Mouse (Mus musculus) liver, embryonic 14.5 days (tissue): Measurements from ENCODE around the gene Nfkbie. TPM values are rescaled to one million over a fixed set of nuclear protein-coding genes. Genes with fewer than 3 reads are reported as not detected.

Experiments used
- ATAC-seq: fragments of 200-750 bp; cut with Nextera tagmentation; 2 replicates; pipeline ENCODE4 v1.8.0; 2017; ENCODE audit warnings: moderate number of reproducible peaks, mild to moderate bottlenecking, moderate library complexity; ENCODE audit not compliant: insufficient read depth
- DNase-seq, 3 experiments: peaks; one replicate each; pipeline ENCODE4 v3.0.0-alpha.2; 2012 to 2013; ENCODE audit warnings: low read depth in 3 of 3, low spot score in 3 of 3
- H3K27ac ChIP-seq: fragments of 300-500 bp; sonication (generic); 2 replicates; pipeline ENCODE4 v1.5.1; 2014; ENCODE audit warnings: moderate library complexity, mild to moderate bottlenecking, control low read depth, inconsistent platforms
- H3K27me3 ChIP-seq: fragments of 300-500 bp; sonication (generic); 2 replicates; pipeline ENCODE4 v1.6.1; 2014; ENCODE audit warnings: mild to moderate bottlenecking, low read length, moderate library complexity; ENCODE audit not compliant: control insufficient read depth, insufficient read depth
- H3K36me3 ChIP-seq: fragments of 300-500 bp; sonication (generic); replicated peaks from 2 replicates; pipeline ENCODE4 v1.6.1; 2014; ENCODE audit warnings: low read depth; ENCODE audit not compliant: control insufficient read depth, insufficient read depth
- H3K4me1 ChIP-seq, 2 experiments: fragments of 200-500 bp in 1 of 2; fragments of 300-500 bp in 1 of 2; sonication (generic) in 1 of 2; replicated peaks; 2 replicates each; pipeline ENCODE4 v1.6.1; 2012 to 2014; ENCODE audit warnings: antibody characterized with exemption in 1 of 2, inconsistent platforms in 1 of 2, low read length in 1 of 2; ENCODE audit not compliant: control insufficient read depth in 2 of 2, insufficient read depth in 2 of 2
- H3K4me2 ChIP-seq: fragments of 300-500 bp; sonication (generic); 2 replicates; pipeline ENCODE4 v1.6.1; 2014; ENCODE audit warnings: low read depth, mild to moderate bottlenecking, control low read depth, moderate library complexity
- H3K4me3 ChIP-seq, 2 experiments: fragments of 200-500 bp in 1 of 2; fragments of 300-500 bp in 1 of 2; sonication (generic) in 1 of 2; 2 replicates each; pipeline ENCODE4 v1.5.1; 2012 to 2014; ENCODE audit warnings: low read depth in 2 of 2, low read length in 2 of 2, mild to moderate bottlenecking in 2 of 2, control low read depth in 1 of 2, inconsistent platforms in 1 of 2, moderate library complexity in 1 of 2; ENCODE audit not compliant: insufficient read depth in 1 of 2
- H3K9ac ChIP-seq: fragments of 300-500 bp; sonication (generic); replicated peaks from 2 replicates; pipeline ENCODE4 v1.6.1; 2014; ENCODE audit warnings: mild to moderate bottlenecking, control low read depth, moderate library complexity
- H3K9me3 ChIP-seq: fragments of 300-500 bp; sonication (generic); 2 replicates; pipeline ENCODE4 v1.6.1; 2016; ENCODE audit warnings: low read length, mixed read lengths; ENCODE audit not compliant: control insufficient read depth
- CTCF ChIP-seq: IDR thresholded peaks from 2 replicates; pipeline ENCODE4 v1.5.1; 2016; ENCODE audit warnings: antibody characterized with exemption, low read depth, control low read depth
- EP300 ChIP-seq: IDR thresholded peaks from 2 replicates; pipeline ENCODE4 v1.6.1; 2016; ENCODE audit warnings: antibody characterized with exemption, low read depth
- WGBS: fragments of 180-500 bp; shearing (Covaris S2); extraction: QIAGEN DNeasy Blood & Tissue Kit; methylation state at CpG from one replicate; pipeline ENCODE4 v1.1.7; 2014; ENCODE audit not compliant: insufficient replicate concordance; 5-methylcytosine and 5-hydroxymethylcytosine counted together
- polyA plus RNA-seq, 2 experiments: library from polyadenylated mRNA; depleted of rRNA in 1 of 2; stranded (reverse) in 1 of 2; unstranded in 1 of 2; fragments of >200 nt; fragmentation: Nextera tagmentation in 1 of 2; extraction: Ambion mirVana in 1 of 2; gene quantifications; 2 replicates each; pipeline versions ENCODE4 v1.2.1 to v1.2.3; 2012 to 2014

Gene Nfkbie
- polyA plus RNA-seq, 2 experiments: 0.65 to 0.66 TPM

GRCm38 (mm10) chr17:45564531-45565084 lies 9.1 kb downstream of the Nfkbie start:
- WGBS: 16% methylated on average over 18 of the region's 18 CpGs
- peak overlapping the region; percentile 77 to 93 for H3K4me3 ChIP-seq
- no peaks in the 10 kb centered on the region for H3K27me3 ChIP-seq
- no peak overlapping the region for H3K27ac ChIP-seq
- peak overlapping the region; percentile 90 for H3K9ac ChIP-seq
- H3K4me2 ChIP-seq: peak overlapping the region; percentile 98
- TF ChIP-seq EP300: no peak
- 0 out of 2 replicates have a peak, but pooled peaks have one; percentile 5 for TF ChIP-seq CTCF
- peak; percentile 2; the same call in 1 of the 2 replicates for ATAC-seq
- H3K36me3 ChIP-seq: peaks cover 26% of the 10 kb centered on the region
- H3K9me3 ChIP-seq: no peaks in the 10 kb centered on the region
- DNase-seq: no peak
- peaks cover 3 to 4% of the 10 kb centered on the region in 2 experiments; a peak in 2 of 4 replicates for H3K4me1 ChIP-seq

- Histone ChIP-seq H3K27ac (no peak overlapping the region), H3K9me3 (no peaks in the 10 kb centered on the region), H3K36me3 (peaks cover 31% of the 10 kb centered on the region), H3K27me3 (no peaks in the 10 kb centered on the region), H3K4me3 (peak overlapping the region; percentile 77 to 93; a peak in 3 of 4 replicates), H3K4me2 (peak overlapping the region; percentile 98), H3K9ac (peak overlapping the region; percentile 90; the same call in 1 of the 2 replicates), H3K4me1 (peaks cover 3 to 4% of the 10 kb centered on the region in 2 experiments; a peak in 2 of 4 replicates)
- no peak for TF ChIP-seq EP300
- no peak for TF ChIP-seq CTCF
- DNase-seq (no peak), ATAC-seq (no peak)
- WGBS: 90% methylated on average over 11 of the region's 11 CpGs
These were observed 9.6 kb downstream of the Nfkbie start for GRCm38 (mm10) chr17:45565103-45565502.

GRCm38 (mm10) chr17:45566031-45566359 lies 10.5 kb downstream of the Nfkbie start:
- whole genome bisulfite sequencing: 50% methylated on average over 1 of the region's 1 CpGs
- H3K4me1 ChIP-seq: peaks cover 3 to 4% of the 10 kb centered on the region in 2 experiments; a peak in 2 of 4 replicates
- H3K4me3 ChIP-seq: no peak overlapping the region

GRCm38 (mm10) chr17:45566360-45567161 lies 11.1 kb downstream of the Nfkbie start:
- no peaks in the 10 kb centered on the region for H3K27me3 ChIP-seq
- ATAC-seq (peak; percentile 16; the same call in 1 of the 2 replicates), DNase-seq (no peak)
- H3K36me3 ChIP-seq: peaks cover 45% of the 10 kb centered on the region
- TF ChIP-seq CTCF (no peak), EP300 (no peak)
- H3K9ac ChIP-seq: no peak overlapping the region
- H3K27ac ChIP-seq: no peak overlapping the region
- no peak overlapping the region for H3K4me3 ChIP-seq
- no peak overlapping the region for H3K4me2 ChIP-seq
- peaks cover 3 to 4% of the 10 kb centered on the region in 2 experiments; a peak in 3 of 4 replicates for H3K4me1 ChIP-seq
- 59% methylated on average over 18 of the region's 18 CpGs for WGBS
- no peaks in the 10 kb centered on the region for H3K9me3 ChIP-seq

More at GRCm38 (mm10) chr17:45566031-45566359, 10.5 kb downstream of the Nfkbie start:
- H3K27me3 ChIP-seq: no peaks in the 10 kb centered on the region
- TF ChIP-seq EP300 (no peak), CTCF (no peak)
- ATAC-seq (no peak), DNase-seq (no peak)
- no peak overlapping the region for H3K27ac ChIP-seq
- no peak overlapping the region for H3K4me2 ChIP-seq
- no peaks in the 10 kb centered on the region for H3K9me3 ChIP-seq
- H3K36me3 ChIP-seq: peaks cover 40% of the 10 kb centered on the region
- no peak overlapping the region for H3K9ac ChIP-seq

- Histone ChIP-seq H3K27me3 (no peaks in the 10 kb centered on the region), H3K9me3 (no peaks in the 10 kb centered on the region), H3K27ac (no peak overlapping the region), H3K4me2 (no peak overlapping the region), H3K36me3 (peaks cover 50% of the 10 kb centered on the region), H3K4me3 (no peak overlapping the region), H3K9ac (no peak overlapping the region), H3K4me1 (peaks cover 3 to 4% of the 10 kb centered on the region in 2 experiments; a peak in 3 of 4 replicates)
- no peak for TF ChIP-seq CTCF
- TF ChIP-seq EP300: no peak
- ATAC-seq: peak; percentile 17; the same call in 1 of the 2 replicates
- WGBS: 34% methylated on average over 4 of the region's 4 CpGs
- no peak for DNase-seq
These were observed 11.7 kb downstream of the Nfkbie start for GRCm38 (mm10) chr17:45567162-45567601.
